Mouse (Mus musculus): Measurements from ENCODE around the gene Fbxo45. TPM values are rescaled to one million over a fixed set of nuclear protein-coding genes. Genes with fewer than 3 reads are reported as not detected.
A peak's percentile ranks its signal among the peaks of the same experiment; 100 is the strongest.

Fbxo45 gene
- polyA plus RNA-seq, 2 experiments: 4.0 to 5.1 TPM

GRCm38 (mm10) chr16:32222399-32222798 is 24.6 kb downstream of the Fbxo45 start:
- no peaks in the 10 kb centered on the region for H3K27me3 ChIP-seq (ENCODE audit: control insufficient read depth, insufficient read depth, low read length)
- TF ChIP-seq EP300 (IDR thresholded peaks at IDR 0.05; ENCODE audit: low read depth) (no peak), CTCF (IDR thresholded peaks at IDR 0.05; ENCODE audit: low read depth) (no peak)
- no peaks in the 10 kb centered on the region for H3K4me1 ChIP-seq (replicated peaks; ENCODE audit: control insufficient read depth in 2 of 2, insufficient read depth in 2 of 2, low read length in 1 of 2)
- no peak overlapping the region for H3K4me3 ChIP-seq (ENCODE audit: insufficient read depth in 1 of 2, low read depth in 2 of 2, low read length in 2 of 2)
- ATAC-seq (ENCODE audit: insufficient read depth) (no peak), DNase-seq (ENCODE audit: low read depth in 3 of 3, low spot score in 3 of 3) (no peak)
- no peak overlapping the region for H3K4me2 ChIP-seq (ENCODE audit: low read depth)
- no peak overlapping the region for H3K27ac ChIP-seq
- no peak overlapping the region for H3K9ac ChIP-seq (replicated peaks)
- H3K9me3 ChIP-seq (ENCODE audit: control insufficient read depth, low read length): no peaks in the 10 kb centered on the region
- no peaks in the 10 kb centered on the region for H3K36me3 ChIP-seq (replicated peaks; ENCODE audit: control insufficient read depth, insufficient read depth, low read depth)

GRCm38 (mm10) chr16:32221803-32222202 is 25.2 kb downstream of the Fbxo45 start:
- Histone ChIP-seq H3K9me3 (ENCODE audit: control insufficient read depth, low read length) (no peaks in the 10 kb centered on the region), H3K4me3 (ENCODE audit: insufficient read depth in 1 of 2, low read depth in 2 of 2, low read length in 2 of 2) (no peak overlapping the region), H3K36me3 (replicated peaks; ENCODE audit: control insufficient read depth, insufficient read depth, low read depth) (no peaks in the 10 kb centered on the region), H3K9ac (replicated peaks) (no peak overlapping the region), H3K27me3 (ENCODE audit: control insufficient read depth, insufficient read depth, low read length) (no peaks in the 10 kb centered on the region), H3K4me1 (replicated peaks; ENCODE audit: control insufficient read depth in 2 of 2, insufficient read depth in 2 of 2, low read length in 1 of 2) (no peaks in the 10 kb centered on the region), H3K4me2 (ENCODE audit: low read depth) (no peak overlapping the region), H3K27ac (no peak overlapping the region)
- TF ChIP-seq CTCF (IDR thresholded peaks at IDR 0.05; ENCODE audit: low read depth) (no peak), EP300 (IDR thresholded peaks at IDR 0.05; ENCODE audit: low read depth) (no peak)
- ATAC-seq (ENCODE audit: insufficient read depth) (no peak), DNase-seq (ENCODE audit: low read depth in 3 of 3, low spot score in 3 of 3) (no peak)
- 59% methylated on average over 4 of the region's 4 CpGs for WGBS (ENCODE audit: insufficient replicate concordance)

GRCm38 (mm10) chr16:32214804-32215576 is 32.0 kb downstream of the Fbxo45 start:
- no peaks in the 10 kb centered on the region for H3K4me1 ChIP-seq (replicated peaks; ENCODE audit: control insufficient read depth in 2 of 2, insufficient read depth in 2 of 2, low read length in 1 of 2)
- DNase-seq (ENCODE audit: low read depth in 3 of 3, low spot score in 3 of 3) (no peak), ATAC-seq (ENCODE audit: insufficient read depth) (no peak)
- no peak for TF ChIP-seq EP300 (IDR thresholded peaks at IDR 0.05; ENCODE audit: low read depth)
- no peak for TF ChIP-seq CTCF (IDR thresholded peaks at IDR 0.05; ENCODE audit: low read depth)
- H3K27me3 ChIP-seq (ENCODE audit: control insufficient read depth, insufficient read depth, low read length): no peaks in the 10 kb centered on the region
- H3K9ac ChIP-seq (replicated peaks): no peak overlapping the region
- no peak overlapping the region for H3K27ac ChIP-seq
- no peaks in the 10 kb centered on the region for H3K36me3 ChIP-seq (replicated peaks; ENCODE audit: control insufficient read depth, insufficient read depth, low read depth)
- no peaks in the 10 kb centered on the region for H3K9me3 ChIP-seq (ENCODE audit: control insufficient read depth, low read length)
- no peak overlapping the region for H3K4me2 ChIP-seq (ENCODE audit: low read depth)
- no peak overlapping the region for H3K4me3 ChIP-seq (ENCODE audit: insufficient read depth in 1 of 2, low read depth in 2 of 2, low read length in 2 of 2)
- WGBS (ENCODE audit: insufficient replicate concordance): 60% methylated on average over 17 of the region's 17 CpGs

GRCm38 (mm10) chr16:32214156-32214555 is 32.8 kb downstream of the Fbxo45 start:
- ATAC-seq (ENCODE audit: insufficient read depth) (no peak), DNase-seq (ENCODE audit: low read depth in 3 of 3, low spot score in 3 of 3) (no peak)
- Histone ChIP-seq H3K4me3 (ENCODE audit: insufficient read depth in 1 of 2, low read depth in 2 of 2, low read length in 2 of 2) (no peak overlapping the region), H3K4me1 (replicated peaks; ENCODE audit: control insufficient read depth in 2 of 2, insufficient read depth in 2 of 2, low read length in 1 of 2) (no peaks in the 10 kb centered on the region), H3K36me3 (replicated peaks; ENCODE audit: control insufficient read depth, insufficient read depth, low read depth) (no peaks in the 10 kb centered on the region), H3K27ac (no peak overlapping the region), H3K9me3 (ENCODE audit: control insufficient read depth, low read length) (no peaks in the 10 kb centered on the region), H3K4me2 (ENCODE audit: low read depth) (no peak overlapping the region), H3K9ac (replicated peaks) (no peak overlapping the region), H3K27me3 (ENCODE audit: control insufficient read depth, insufficient read depth, low read length) (no peaks in the 10 kb centered on the region)
- no peak for TF ChIP-seq CTCF (IDR thresholded peaks at IDR 0.05; ENCODE audit: low read depth)
- no peak for TF ChIP-seq EP300 (IDR thresholded peaks at IDR 0.05; ENCODE audit: low read depth)

GRCm38 (mm10) chr16:32204902-32205301 is 42.1 kb downstream of the Fbxo45 start:
- no peak for DNase-seq (ENCODE audit: low read depth in 3 of 3, low spot score in 3 of 3)
- H3K4me3 ChIP-seq (ENCODE audit: insufficient read depth in 1 of 2, low read depth in 2 of 2, low read length in 2 of 2): no peak overlapping the region
- TF ChIP-seq CTCF (IDR thresholded peaks at IDR 0.05; ENCODE audit: low read depth): peak; percentile 52
- TF ChIP-seq EP300 (IDR thresholded peaks at IDR 0.05; ENCODE audit: low read depth): no peak
- 39% methylated on average over 3 of the region's 3 CpGs for WGBS (ENCODE audit: insufficient replicate concordance)
- no peak overlapping the region for H3K27ac ChIP-seq
- no peaks in the 10 kb centered on the region for H3K4me1 ChIP-seq (replicated peaks; ENCODE audit: control insufficient read depth in 2 of 2, insufficient read depth in 2 of 2, low read length in 1 of 2)
- ATAC-seq (ENCODE audit: insufficient read depth): no peak
- H3K27me3 ChIP-seq (ENCODE audit: control insufficient read depth, insufficient read depth, low read length): no peaks in the 10 kb centered on the region
- no peaks in the 10 kb centered on the region for H3K9me3 ChIP-seq (ENCODE audit: control insufficient read depth, low read length)
- no peak overlapping the region for H3K4me2 ChIP-seq (ENCODE audit: low read depth)
- no peak overlapping the region for H3K9ac ChIP-seq (replicated peaks)
- H3K36me3 ChIP-seq (replicated peaks; ENCODE audit: control insufficient read depth, insufficient read depth, low read depth): no peaks in the 10 kb centered on the region

Data from liver, embryonic 14.5 days (tissue).